Mouse (Mus musculus) MEL (cell line): ENCODE data around the gene Ksr1. TPM values are rescaled to one million over a fixed set of nuclear protein-coding genes. Genes with fewer than 3 reads are reported as not detected.

Experiments used
- DNase-seq: peaks from one replicate; pipeline ENCODE4 v3.0.0; 2011; ENCODE audit warnings: low read depth, low spot score
- H3K27ac ChIP-seq: 2 replicates; pipeline ENCODE4 v1.5.1; 2012; ENCODE audit warnings: low read depth, mild to moderate bottlenecking, control low read depth, low read length, moderate library complexity; ENCODE audit not compliant: control insufficient read depth
- H3K27me3 ChIP-seq, 2 experiments: fragments of 150-350 bp in 1 of 2; sonication (generic) in 1 of 2; 2 replicates each; pipeline ENCODE4 v1.6.1; 2012; ENCODE audit warnings: low read length in 2 of 2, mild to moderate bottlenecking in 2 of 2, improper control_type of control experiment in 1 of 2, moderate library complexity in 1 of 2; ENCODE audit not compliant: insufficient read depth in 2 of 2, control insufficient read depth in 1 of 2
- H3K36me3 ChIP-seq, 2 experiments: 2 replicates each; pipeline ENCODE4 v1.6.1; 2012 to 2014; ENCODE audit warnings: low read length in 2 of 2, improper control_type of control experiment in 1 of 2, inconsistent platforms in 1 of 2, mild to moderate bottlenecking in 1 of 2; ENCODE audit not compliant: insufficient read depth in 2 of 2, control insufficient read depth in 1 of 2
- H3K4me1 ChIP-seq, 2 experiments: fragments of 150-350 bp in 1 of 2; sonication (generic) in 1 of 2; 2 replicates each; pipeline ENCODE4 v1.6.1; 2012; ENCODE audit warnings: low read length in 2 of 2, improper control_type of control experiment in 1 of 2, mild to moderate bottlenecking in 1 of 2; ENCODE audit not compliant: insufficient read depth in 2 of 2, control insufficient read depth in 1 of 2
- H3K4me3 ChIP-seq, 2 experiments: fragments of 150-350 bp in 1 of 2; sonication (generic) in 1 of 2; 2 replicates each; pipeline ENCODE4 v1.5.1; 2012; ENCODE audit warnings: low read depth in 2 of 2, low read length in 2 of 2, mild to moderate bottlenecking in 2 of 2, moderate library complexity in 2 of 2, control low read depth in 1 of 2, improper control_type of control experiment in 1 of 2; ENCODE audit not compliant: control insufficient read depth in 1 of 2, insufficient read depth in 1 of 2
- H3K79me2 ChIP-seq: 2 replicates; pipeline ENCODE4 v1.6.1; 2012; ENCODE audit warnings: mild to moderate bottlenecking, low read length, moderate library complexity; ENCODE audit not compliant: control insufficient read depth, poor library complexity, insufficient read depth
- H3K9ac ChIP-seq: 2 replicates; pipeline ENCODE4 v1.6.1; 2012; ENCODE audit warnings: low read depth, mild to moderate bottlenecking, control low read depth, low read length, moderate library complexity; ENCODE audit not compliant: control insufficient read depth, poor library complexity, severe bottlenecking
- H3K9me3 ChIP-seq: fragments of 150-350 bp; sonication (generic); replicated peaks from 2 replicates; pipeline ENCODE4 v1.6.1; 2012; ENCODE audit warnings: mild to moderate bottlenecking, low read length, improper control_type of control experiment, moderate library complexity; ENCODE audit not compliant: insufficient read depth
- BHLHE40 ChIP-seq: IDR thresholded peaks from 2 replicates; pipeline ENCODE4 v1.6.1; 2012; ENCODE audit warnings: low read depth, mild to moderate bottlenecking, inconsistent platforms, low read length, improper control_type of control experiment, borderline replicate concordance
- CHD1 ChIP-seq: IDR thresholded peaks from 2 replicates; pipeline ENCODE4 v1.6.1; 2012; ENCODE audit warnings: low read depth, mild to moderate bottlenecking, inconsistent platforms, low read length, improper control_type of control experiment
- CHD2 ChIP-seq: IDR thresholded peaks from 2 replicates; pipeline ENCODE4 v1.6.1; 2011; ENCODE audit warnings: low read length, improper control_type of control experiment
- CTCF ChIP-seq, 3 experiments: IDR thresholded peaks in 2 of 3; conservative IDR thresholded peaks in 1 of 3; 2 replicates each; pipeline ENCODE4 v1.5.1; 2011 to 2012; ENCODE audit warnings: low read length in 3 of 3, low read depth in 2 of 3, mild to moderate bottlenecking in 2 of 3, improper control_type of control experiment in 1 of 3, inconsistent platforms in 1 of 3, mixed read lengths in 1 of 3, moderate library complexity in 1 of 3; ENCODE audit not compliant: control insufficient read depth in 1 of 3, insufficient read depth in 1 of 3, poor library complexity in 1 of 3, severe bottlenecking in 1 of 3
- E2F4 ChIP-seq: IDR thresholded peaks from 2 replicates; pipeline ENCODE4 v1.6.1; 2011; ENCODE audit warnings: low read depth, low read length, improper control_type of control experiment, borderline replicate concordance
- EP300 ChIP-seq, 2 experiments: IDR thresholded peaks; 2 replicates each; pipeline ENCODE4 v1.6.1; 2011; ENCODE audit warnings: improper control_type of control experiment in 2 of 2, low read length in 2 of 2, low read depth in 1 of 2, mild to moderate bottlenecking in 1 of 2
- ETS1 ChIP-seq: IDR thresholded peaks from 2 replicates; pipeline ENCODE4 v1.6.1; 2012; ENCODE audit warnings: low read depth, mild to moderate bottlenecking, inconsistent platforms, low read length, improper control_type of control experiment, moderate library complexity
- GABPA ChIP-seq: IDR thresholded peaks from 2 replicates; pipeline ENCODE4 v1.6.1; 2012; ENCODE audit warnings: low read depth, mild to moderate bottlenecking, inconsistent platforms, low read length, improper control_type of control experiment, moderate library complexity
- GATA1 ChIP-seq: IDR thresholded peaks from 2 replicates; pipeline ENCODE4 v1.6.1; 2011; ENCODE audit warnings: low read depth, low read length, improper control_type of control experiment
- HCFC1 ChIP-seq: IDR thresholded peaks from 2 replicates; pipeline ENCODE4 v1.6.1; 2012; ENCODE audit warnings: low read depth, mild to moderate bottlenecking, inconsistent platforms, low read length, improper control_type of control experiment, moderate library complexity
- JUND ChIP-seq: IDR thresholded peaks from 2 replicates; pipeline ENCODE4 v1.6.1; 2011; ENCODE audit warnings: low read depth, mild to moderate bottlenecking, improper control_type of control experiment, low read length
- MAX ChIP-seq: IDR thresholded peaks from 2 replicates; pipeline ENCODE4 v1.6.1; 2011; ENCODE audit warnings: low read length, improper control_type of control experiment
- MAZ ChIP-seq: IDR thresholded peaks from 2 replicates; pipeline ENCODE4 v1.6.1; 2012; ENCODE audit warnings: low read depth, mild to moderate bottlenecking, inconsistent platforms, low read length, improper control_type of control experiment
- MXI1 ChIP-seq: IDR thresholded peaks from 2 replicates; pipeline ENCODE4 v1.6.1; 2011; ENCODE audit warnings: mild to moderate bottlenecking, low read depth, low read length, improper control_type of control experiment
- MYB ChIP-seq: IDR thresholded peaks from 2 replicates; pipeline ENCODE4 v1.6.1; 2011; ENCODE audit warnings: mild to moderate bottlenecking, low read depth, low read length, improper control_type of control experiment
- MYC ChIP-seq: IDR thresholded peaks from 2 replicates; pipeline ENCODE4 v1.6.1; 2011; ENCODE audit warnings: low read depth, mild to moderate bottlenecking, low read length, improper control_type of control experiment, moderate library complexity
- NELFE ChIP-seq: IDR thresholded peaks from 2 replicates; pipeline ENCODE4 v1.6.1; 2011; ENCODE audit warnings: low read depth, low read length, improper control_type of control experiment
- POLR2A ChIP-seq, 2 experiments: IDR thresholded peaks; 2 replicates each; pipeline ENCODE4 v1.6.1; 2011 to 2012; ENCODE audit warnings: low read length in 2 of 2, mild to moderate bottlenecking in 2 of 2, control low read depth in 1 of 2, improper control_type of control experiment in 1 of 2, low read depth in 1 of 2, moderate library complexity in 1 of 2; ENCODE audit not compliant: control insufficient read depth in 1 of 2, insufficient read depth in 1 of 2, poor library complexity in 1 of 2
- POLR2AphosphoS2 ChIP-seq: IDR thresholded peaks from 2 replicates; pipeline ENCODE4 v1.6.1; 2011; ENCODE audit warnings: low read length, improper control_type of control experiment
- POLR2AphosphoS5 ChIP-seq: IDR thresholded peaks from 2 replicates; pipeline ENCODE4 v1.6.1; 2012; ENCODE audit warnings: low read depth, borderline replicate concordance, mild to moderate bottlenecking, inconsistent platforms, low read length, moderate library complexity, mixed read lengths
- RCOR1 ChIP-seq: IDR thresholded peaks from 2 replicates; pipeline ENCODE4 v1.6.1; 2012; ENCODE audit warnings: low read depth, mild to moderate bottlenecking, inconsistent platforms, low read length, improper control_type of control experiment
- SMC3 ChIP-seq: IDR thresholded peaks from 2 replicates; pipeline ENCODE4 v1.6.1; 2011; ENCODE audit warnings: low read depth, low read length, improper control_type of control experiment
- TAL1 ChIP-seq: IDR thresholded peaks from 2 replicates; pipeline ENCODE4 v1.6.1; 2012; ENCODE audit warnings: mild to moderate bottlenecking, inconsistent platforms, low read length, moderate library complexity, mixed read lengths
- UBTF ChIP-seq: IDR thresholded peaks from 2 replicates; pipeline ENCODE4 v1.6.1; 2012; ENCODE audit warnings: low read depth, mild to moderate bottlenecking, inconsistent platforms, low read length, improper control_type of control experiment, moderate library complexity, borderline replicate concordance; ENCODE audit not compliant: insufficient read depth
- USF1 ChIP-seq: IDR thresholded peaks from 2 replicates; pipeline ENCODE4 v1.6.1; 2014; ENCODE audit warnings: low read depth, mild to moderate bottlenecking, inconsistent platforms, low read length, improper control_type of control experiment, moderate library complexity
- USF2 ChIP-seq, 2 experiments: IDR thresholded peaks; 2 replicates each; pipeline ENCODE4 v1.6.1; 2011 to 2012; ENCODE audit warnings: improper control_type of control experiment in 2 of 2, low read length in 2 of 2, borderline replicate concordance in 1 of 2, inconsistent platforms in 1 of 2, low read depth in 1 of 2, mild to moderate bottlenecking in 1 of 2; ENCODE audit not compliant: insufficient read depth in 1 of 2
- ZKSCAN1 ChIP-seq: IDR thresholded peaks from 2 replicates; pipeline ENCODE4 v1.6.1; 2012; ENCODE audit warnings: low read depth, mild to moderate bottlenecking, inconsistent platforms, low read length, improper control_type of control experiment, moderate library complexity
- ZMIZ1 ChIP-seq: IDR thresholded peaks from 2 replicates; pipeline ENCODE4 v1.6.1; 2012; ENCODE audit warnings: low read depth, mild to moderate bottlenecking, inconsistent platforms, low read length, improper control_type of control experiment, moderate library complexity
- polyA plus RNA-seq, 2 experiments: library from polyadenylated mRNA; stranded (reverse) in 1 of 2; unstranded in 1 of 2; fragments of >175 nt in 1 of 2; fragments of >200 nt in 1 of 2; gene quantifications; 2 replicates each; pipeline versions ENCODE4 v1.2.1 to v1.2.4; 2012; ENCODE audit warnings: low replicate concordance in 2 of 2, low read depth in 1 of 2; ENCODE audit not compliant: insufficient read length in 2 of 2, insufficient read depth in 1 of 2, missing spikeins in 1 of 2
- total RNA-seq: library from RNA; depleted of rRNA; stranded (reverse); fragments of 300-350 nt; gene quantifications from 2 replicates; pipeline ENCODE4 v1.2.3, GENCODE M21; 2012

The Ksr1 gene
- total and polyA plus RNA-seq, 3 experiments: 9.7 to 18.4 TPM; not detected in 1

- no peaks in the 10 kb centered on the region for H3K36me3 ChIP-seq
- H3K27ac ChIP-seq: no peak overlapping the region
- no peak for TF ChIP-seq EP300 (IDR thresholded peaks at IDR 0.05; ENCODE audit: low read depth in 1 of 2, low read length in 2 of 2)
- TF ChIP-seq MAX: no peak
- no peak for TF ChIP-seq GABPA
- TF ChIP-seq CHD2: no peak
- no peak for TF ChIP-seq MAZ
- no peak for TF ChIP-seq BHLHE40
- no peak for TF ChIP-seq POLR2AphosphoS2
- TF ChIP-seq ZMIZ1: no peak
- TF ChIP-seq ZKSCAN1: no peak
- TF ChIP-seq E2F4: no peak
- no peak for TF ChIP-seq GATA1
- TF ChIP-seq NELFE: no peak
- no peak for TF ChIP-seq MXI1
- TF ChIP-seq CTCF (IDR thresholded peaks at IDR 0.05 in 2 of 3, conservative IDR thresholded peaks at IDR 0.05 in 1 of 3; ENCODE audit: control insufficient read depth in 1 of 3, insufficient read depth in 1 of 3, low read depth in 2 of 3, low read length in 3 of 3, poor library complexity in 1 of 3, severe bottlenecking in 1 of 3): no peak
- no peak for TF ChIP-seq JUND
- TF ChIP-seq USF1: no peak
- TF ChIP-seq, all 39 proteins: peak for 0
- H3K79me2 ChIP-seq: no peaks in the 10 kb centered on the region
- DNase-seq: no peak
- no peaks in the 10 kb centered on the region for H3K27me3 ChIP-seq
- no peak overlapping the region for H3K4me3 ChIP-seq
- no peak overlapping the region for H3K9ac ChIP-seq
- peaks cover 0 to 7% of the 10 kb centered on the region in 2 experiments; a peak in 3 of 4 replicates for H3K4me1 ChIP-seq
- H3K9me3 ChIP-seq: no peaks in the 10 kb centered on the region
These were observed 58.4 kb downstream of the Ksr1 start for GRCm38 (mm10) chr11:79087731-79088311.

GRCm38 (mm10) chr11:79086787-79087186 is 59.4 kb downstream of the Ksr1 start:
- TF ChIP-seq MAX (no peak), SMC3 (no peak), MYC (no peak), POLR2A (IDR thresholded peaks at IDR 0.05; ENCODE audit: control insufficient read depth in 1 of 2, insufficient read depth in 1 of 2, low read depth in 1 of 2, low read length in 2 of 2, poor library complexity in 1 of 2) (no peak), MYB (no peak), ZMIZ1 (no peak), GATA1 (no peak), RCOR1 (no peak), USF2 (IDR thresholded peaks at IDR 0.05; ENCODE audit: borderline replicate concordance in 1 of 2, insufficient read depth in 1 of 2, low read depth in 1 of 2, low read length in 2 of 2) (no peak), EP300 (IDR thresholded peaks at IDR 0.05; ENCODE audit: low read depth in 1 of 2, low read length in 2 of 2) (no peak), CHD1 (no peak), TAL1 (no peak), POLR2AphosphoS5 (no peak), ETS1 (no peak), BHLHE40 (no peak), HCFC1 (no peak), POLR2AphosphoS2 (no peak), UBTF (no peak), NELFE (no peak)
- Histone ChIP-seq H3K9me3 (no peaks in the 10 kb centered on the region), H3K79me2 (no peaks in the 10 kb centered on the region), H3K36me3 (no peaks in the 10 kb centered on the region), H3K27ac (no peak overlapping the region), H3K9ac (no peak overlapping the region), H3K4me1 (peaks cover 0 to 7% of the 10 kb centered on the region in 2 experiments; a peak in 3 of 4 replicates), H3K4me3 (no peak overlapping the region), H3K27me3 (no peaks in the 10 kb centered on the region)
- DNase-seq: no peak
